Mouse (Mus musculus) leukemia stem cell, adult 10-12 weeks (primary cell): ENCODE results near the gene Ufsp2. TPM values are rescaled to one million over a fixed set of nuclear protein-coding genes. Genes with fewer than 3 reads are reported as not detected.

Source experiments
- polyA plus RNA-seq: library from polyadenylated mRNA; stranded (reverse); fragments of >175 nt; gene quantifications from 2 replicates; pipeline ENCODE4 v1.2.3, GENCODE M21; 2012; ENCODE audit warnings: low replicate concordance

Ufsp2 gene
- 0.63 TPM in 1 of 2 replicates, not detected in the other for polyA plus RNA-seq

GRCm38 (mm10) chr8:45975126-45975836, at the start of gene Ufsp2, which contains the start of gene 1700029J07Rik:
Gene Ufsp2, plus strand, starts transcription at chr8:45975528.
Gene 1700029J07Rik, minus strand, starts transcription at chr8:45975252.

GRCm38 (mm10) chr8:45934582-45935014, 40.7 kb upstream of the Ufsp2 start, which contains the start of gene Ccdc110:
Gene Ccdc110, plus strand, starts transcription at chr8:45934619.

GRCm38 (mm10) chr8:45999138-45999783, 23.9 kb downstream of the Ufsp2 start, which contains the start of gene Lrp2bp:
Gene Lrp2bp, plus strand, starts transcription at chr8:45999303.

GRCm38 (mm10) chr8:46005596-46005995, 30.3 kb downstream of the Ufsp2 start, which contains the start of gene Ankrd37:
Gene Ankrd37, minus strand, starts transcription at chr8:46005707.

Other genes starting within 250 kb of the Ufsp2 start
- gene Pdlim3, start 90.1 kb upstream of the Ufsp2 start, polyA plus RNA-seq: 0.11 TPM in 1 of 2 replicates, not detected in the other
- gene Ccdc110, start 40.9 kb upstream of the Ufsp2 start, polyA plus RNA-seq: not detected in 2 replicates
- gene 1700029J07Rik, start 276 bp upstream of the Ufsp2 start, polyA plus RNA-seq: not detected in 2 replicates
- gene Lrp2bp, start 23.8 kb downstream of the Ufsp2 start, polyA plus RNA-seq: 0.09 and 0.15 TPM in 2 replicates
- gene Ankrd37, start 30.2 kb downstream of the Ufsp2 start, polyA plus RNA-seq: 3.5 and 5.1 TPM in 2 replicates
- 1.2 and 1.6 TPM in 2 replicates for gene Cfap97, start 176.2 kb downstream of the Ufsp2 start, polyA plus RNA-seq
- 4.9 and 6.6 TPM in 2 replicates for gene Snx25, start 176.6 kb downstream of the Ufsp2 start, polyA plus RNA-seq
- gene Slc25a4, start 235.8 kb downstream of the Ufsp2 start, polyA plus RNA-seq: 9.9 and 31.0 TPM in 2 replicates